In genomic region chr6:119022850-119023249, GRCm38 (mm10) we compare ENCODE assay signal across 19 mouse cellular contexts.
A peak's percentile ranks its signal among the peaks of the same experiment; 100 is the strongest.
DNase-seq lines count a peak whose midpoint lies in the region; ATAC-seq and TF ChIP-seq lines count a peak whose summit lies in the region.
"Had no signal": no experiment of that assay in that cellular context is flagged by ENCODE, and none has a peak within 500 bp of the region (broad histone marks: within the 10 kb centered on the region; RNA-seq: fewer than 3 reads in every experiment).

No protein-coding gene starts in this region.

- H3K9ac ChIP-seq in heart, postnatal 0 days (replicated peaks; ENCODE audit: low read depth, low read length), result no peak overlapping the region
- no peak overlapping the region for H3K9ac ChIP-seq in liver, postnatal 0 days (replicated peaks)
- no peak overlapping the region for H3K9ac ChIP-seq in liver, embryonic 11.5 days (ENCODE audit: low read depth, low read length)
- H3K9ac ChIP-seq: heart, embryonic 15.5 days; liver, embryonic 12.5 days had no signal

- no peak overlapping the region for H3K4me3 ChIP-seq in heart, postnatal 0 days (ENCODE audit: low read depth, low read length)
- H3K4me3 ChIP-seq in liver, postnatal 0 days (ENCODE audit: low read depth, low read length), result no peak overlapping the region
- H3K4me3 ChIP-seq in liver, embryonic 11.5 days (ENCODE audit: low read depth, low read length), result no peak overlapping the region
- no peak overlapping the region for H3K4me3 ChIP-seq in thymus, adult 2 months (ENCODE audit: control insufficient read depth, insufficient read depth, low read length)
- H3K4me3 ChIP-seq: forebrain, embryonic 10.5 days; heart, embryonic 15.5 days; hindbrain, embryonic 10.5 days; liver, embryonic 12.5 days had no signal

- 39% methylated on average over 2 of the region's 2 CpGs for WGBS in heart, postnatal 0 days
- 48% methylated on average over 2 of the region's 2 CpGs for WGBS in liver, postnatal 0 days (ENCODE audit: insufficient replicate concordance)
- 65% methylated on average over 2 of the region's 2 CpGs for WGBS in liver, embryonic 11.5 days
- WGBS in thymus, adult 2 months, result 71% methylated on average over 2 of the region's 2 CpGs

- no peak for TF ChIP-seq POLR2A in thymus, adult 2 months (IDR thresholded peaks at IDR 0.05; ENCODE audit: control insufficient read depth, extremely low read depth, insufficient read depth, low read length, poor library complexity)

- no peaks in the 10 kb centered on the region for H3K9me3 ChIP-seq in heart, postnatal 0 days (replicated peaks; ENCODE audit: control insufficient read depth, low read length)
- H3K9me3 ChIP-seq in liver, postnatal 0 days (ENCODE audit: low read length), result no peaks in the 10 kb centered on the region
- no peaks in the 10 kb centered on the region for H3K9me3 ChIP-seq in liver, embryonic 11.5 days (ENCODE audit: control insufficient read depth, low read length)
- H3K9me3 ChIP-seq: forebrain, embryonic 10.5 days; heart, embryonic 15.5 days; hindbrain, embryonic 10.5 days; liver, embryonic 12.5 days had no signal

- H3K4me2 ChIP-seq in heart, postnatal 0 days (ENCODE audit: low read depth, low read length), result no peak overlapping the region
- no peak overlapping the region for H3K4me2 ChIP-seq in liver, postnatal 0 days (ENCODE audit: low read depth, low read length)
- H3K4me2 ChIP-seq in liver, embryonic 11.5 days, result no peak overlapping the region
- H3K4me2 ChIP-seq: heart, embryonic 15.5 days; liver, embryonic 12.5 days had no signal

- no peak for DNase-seq in heart, postnatal 0 days (ENCODE audit: low spot score)
- DNase-seq in heart, postnatal 36 days, result no peak
- no peak for DNase-seq in liver, postnatal 0 days
- no peak for DNase-seq in liver, embryonic 11.5 days (ENCODE audit: low spot score)
- DNase-seq in thymus, postnatal 0 days (ENCODE audit: low spot score), result peak; percentile 40
- DNase-seq in thymus, adult 2 months, result no peak
- peak; percentile 52 for DNase-seq in thymus, postnatal 4 days
- DNase-seq in gastrocnemius, postnatal 14 days, result no peak
- DNase-seq: adrenal gland, postnatal 10 days; cerebellum, adult 18-20 months; cerebellum, postnatal 14 days; gastrocnemius, postnatal 36 days; kidney, adult 18-20 months; lung, postnatal 36 days had no signal

- no peaks in the 10 kb centered on the region for H3K36me3 ChIP-seq in heart, postnatal 0 days (replicated peaks; ENCODE audit: control insufficient read depth, insufficient read depth, low read length)
- no peaks in the 10 kb centered on the region for H3K36me3 ChIP-seq in liver, postnatal 0 days (replicated peaks; ENCODE audit: insufficient read depth, low read length)
- H3K36me3 ChIP-seq in liver, embryonic 11.5 days (ENCODE audit: control insufficient read depth, insufficient read depth, low read length), result no peaks in the 10 kb centered on the region
- H3K36me3 ChIP-seq in thymus, adult 2 months (ENCODE audit: control insufficient read depth, insufficient read depth, low read length), result no peaks in the 10 kb centered on the region
- H3K36me3 ChIP-seq: forebrain, embryonic 10.5 days; heart, embryonic 15.5 days; hindbrain, embryonic 10.5 days; liver, embryonic 12.5 days had no signal

- no peak for TF ChIP-seq EP300 in heart, postnatal 0 days (IDR thresholded peaks at IDR 0.05; ENCODE audit: low read depth)
- no peak for TF ChIP-seq EP300 in liver, postnatal 0 days (IDR thresholded peaks at IDR 0.05; ENCODE audit: low read depth)

- TF ChIP-seq CTCF in heart, postnatal 0 days (IDR thresholded peaks at IDR 0.05; ENCODE audit: low read depth), result 0 out of 2 replicates have a peak, but pooled peaks have one; percentile 21
- TF ChIP-seq CTCF in liver, postnatal 0 days (IDR thresholded peaks at IDR 0.05; ENCODE audit: low read depth), result peak; percentile 36
- no peak for TF ChIP-seq CTCF in thymus, adult 2 months (IDR thresholded peaks at IDR 0.05; ENCODE audit: borderline replicate concordance, control insufficient read depth, extremely low read depth, insufficient read depth, low read length, poor library complexity)

- intact Hi-C loops in heart, postnatal 36 days (cut with DNase I), result no loop called here
- intact Hi-C loops in gastrocnemius, postnatal 14 days (cut with DNase I; ENCODE audit: low total_unique reads), result no loop called here

- no peak overlapping the region for H3K27ac ChIP-seq in heart, postnatal 0 days (ENCODE audit: low read depth)
- no peak overlapping the region for H3K27ac ChIP-seq in liver, postnatal 0 days (ENCODE audit: low read depth)
- no peak overlapping the region for H3K27ac ChIP-seq in liver, embryonic 11.5 days (ENCODE audit: low read depth, low read length)
- no peak overlapping the region for H3K27ac ChIP-seq in thymus, adult 2 months (ENCODE audit: control insufficient read depth, insufficient read depth, low read length)
- H3K27ac ChIP-seq: forebrain, embryonic 10.5 days; heart, embryonic 15.5 days; hindbrain, embryonic 10.5 days; liver, embryonic 12.5 days had no signal

- H3K4me1 ChIP-seq in heart, postnatal 0 days (ENCODE audit: control insufficient read depth, insufficient read depth), result peaks cover 38% of the 10 kb centered on the region
- no peaks in the 10 kb centered on the region for H3K4me1 ChIP-seq in liver, postnatal 0 days (ENCODE audit: insufficient read depth)
- no peaks in the 10 kb centered on the region for H3K4me1 ChIP-seq in liver, embryonic 11.5 days (replicated peaks; ENCODE audit: control insufficient read depth, insufficient read depth, low read length)
- H3K4me1 ChIP-seq in thymus, adult 2 months (replicated peaks; ENCODE audit: control insufficient read depth, insufficient read depth, low read length), result no peaks in the 10 kb centered on the region
- H3K4me1 ChIP-seq: liver, embryonic 12.5 days had no signal

- no peaks in the 10 kb centered on the region for H3K27me3 ChIP-seq in heart, postnatal 0 days (ENCODE audit: control insufficient read depth, insufficient read depth, low read length)
- H3K27me3 ChIP-seq in liver, postnatal 0 days (ENCODE audit: insufficient read depth, low read length), result no peaks in the 10 kb centered on the region
- no peaks in the 10 kb centered on the region for H3K27me3 ChIP-seq in liver, embryonic 11.5 days (replicated peaks; ENCODE audit: control insufficient read depth, insufficient read depth, low read length)
- no peaks in the 10 kb centered on the region for H3K27me3 ChIP-seq in thymus, adult 2 months (ENCODE audit: control insufficient read depth, insufficient read depth, low read length)
- H3K27me3 ChIP-seq: heart, embryonic 15.5 days; liver, embryonic 12.5 days had no signal

- no peak for ATAC-seq in heart, postnatal 0 days (ENCODE audit: insufficient read depth, low read depth)
- no peak for ATAC-seq in liver, postnatal 0 days
- ATAC-seq in liver, embryonic 11.5 days (replicated peaks; ENCODE audit: low FRiP score), result no peak
- ATAC-seq: liver, embryonic 12.5 days; midbrain, embryonic 16.5 days had no signal

Comparison
In these comparisons a context has a peak if more than half of its experiments do, and no peak if none do; other contexts are left out.
1. DNase-seq: peak in thymus, postnatal 0 days (single experiment) and thymus, postnatal 4 days (single experiment); none in heart, postnatal 0 days (single experiment), heart, postnatal 36 days (0 of 2), liver, postnatal 0 days (single experiment), liver, embryonic 11.5 days (single experiment), thymus, adult 2 months (single experiment) and gastrocnemius, postnatal 14 days (single experiment).